Mouse (Mus musculus) lung, embryonic 16.5 days (tissue): ENCODE data around the gene Tpm3. TPM values are rescaled to one million over a fixed set of nuclear protein-coding genes. Genes with fewer than 3 reads are reported as not detected.
A peak's percentile ranks its signal among the peaks of the same experiment; 100 is the strongest.

Experiments used
- ATAC-seq: fragments of 200-750 bp; cut with Nextera tagmentation; 2 replicates; pipeline ENCODE4 v1.8.0; 2017; ENCODE audit warnings: low read depth, mild to moderate bottlenecking, moderate library complexity
- H3K27ac ChIP-seq: fragments of 300-500 bp; sonication (generic); 2 replicates; pipeline ENCODE4 v1.5.1; 2014; ENCODE audit warnings: mild to moderate bottlenecking, control low read depth, low read length
- H3K27me3 ChIP-seq: fragments of 300-500 bp; sonication (generic); 2 replicates; pipeline ENCODE4 v1.6.1; 2014; ENCODE audit warnings: low read depth, low read length, mixed read lengths; ENCODE audit not compliant: control insufficient read depth, insufficient read depth
- H3K36me3 ChIP-seq: fragments of 300-500 bp; sonication (generic); 2 replicates; pipeline ENCODE4 v1.6.1; 2014; ENCODE audit warnings: low read length; ENCODE audit not compliant: control insufficient read depth, insufficient read depth
- H3K4me1 ChIP-seq: fragments of 300-500 bp; sonication (generic); replicated peaks from 2 replicates; pipeline ENCODE4 v1.6.1; 2014; ENCODE audit warnings: low read length, mixed read lengths; ENCODE audit not compliant: control insufficient read depth, insufficient read depth
- H3K4me2 ChIP-seq: fragments of 300-500 bp; sonication (generic); 2 replicates; pipeline ENCODE4 v1.6.1; 2014; ENCODE audit warnings: low read depth, low read length, control low read depth
- H3K4me3 ChIP-seq: fragments of 300-500 bp; sonication (generic); 2 replicates; pipeline ENCODE4 v1.5.1; 2014; ENCODE audit warnings: mild to moderate bottlenecking, low read length, control low read depth
- H3K9ac ChIP-seq: fragments of 300-500 bp; sonication (generic); 2 replicates; pipeline ENCODE4 v1.6.1; 2014; ENCODE audit warnings: low read length, control low read depth
- H3K9me3 ChIP-seq: fragments of 300-500 bp; sonication (generic); 2 replicates; pipeline ENCODE4 v1.6.1; 2016; ENCODE audit warnings: low read length; ENCODE audit not compliant: control insufficient read depth
- WGBS: fragments of 180-500 bp; shearing (Covaris S2); extraction: QIAGEN DNeasy Blood & Tissue Kit; methylation state at CpG from one replicate; pipeline ENCODE4 v1.1.7; 2014; 5-methylcytosine and 5-hydroxymethylcytosine counted together
- polyA plus RNA-seq: library from polyadenylated mRNA; unstranded; fragments of >200 nt; fragmentation: Nextera tagmentation; extraction: Ambion mirVana; gene quantifications from 2 replicates; pipeline ENCODE4 v1.2.1, GENCODE M21; 2015

The Tpm3 gene
- polyA plus RNA-seq, 1 experiment from 2014 or later: 695 TPM

DNA sequence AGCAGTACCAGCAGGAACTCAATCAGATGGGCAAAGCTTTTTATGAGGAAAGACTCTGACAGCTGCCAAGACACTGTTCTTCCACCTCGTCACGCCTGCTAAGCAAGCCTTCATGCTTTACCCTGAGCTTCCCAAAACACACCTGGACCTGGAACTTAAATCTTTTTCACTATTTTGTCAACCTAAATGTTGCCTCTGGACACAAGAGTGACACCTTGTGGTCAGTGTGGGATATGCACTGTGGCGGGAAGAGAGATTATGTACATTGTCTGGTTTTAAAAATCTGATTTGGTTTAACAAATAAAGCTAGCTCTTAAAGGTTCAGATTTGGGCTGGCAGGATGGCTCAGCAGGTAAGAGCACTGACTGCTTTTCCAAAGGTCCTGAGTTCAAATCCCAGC lies 6.9 kb upstream of the Tpm3 start:
- ATAC-seq: no peak
- Histone ChIP-seq H3K4me2 (no peak overlapping the region), H3K27me3 (no peaks in the 10 kb centered on the region), H3K9me3 (no peaks in the 10 kb centered on the region), H3K36me3 (peaks cover 14% of the 10 kb centered on the region), H3K27ac (no peak overlapping the region), H3K9ac (no peak overlapping the region), H3K4me1 (no peaks in the 10 kb centered on the region), H3K4me3 (no peak overlapping the region)
- WGBS: 49% methylated on average over 3 of the region's 3 CpGs

DNA sequence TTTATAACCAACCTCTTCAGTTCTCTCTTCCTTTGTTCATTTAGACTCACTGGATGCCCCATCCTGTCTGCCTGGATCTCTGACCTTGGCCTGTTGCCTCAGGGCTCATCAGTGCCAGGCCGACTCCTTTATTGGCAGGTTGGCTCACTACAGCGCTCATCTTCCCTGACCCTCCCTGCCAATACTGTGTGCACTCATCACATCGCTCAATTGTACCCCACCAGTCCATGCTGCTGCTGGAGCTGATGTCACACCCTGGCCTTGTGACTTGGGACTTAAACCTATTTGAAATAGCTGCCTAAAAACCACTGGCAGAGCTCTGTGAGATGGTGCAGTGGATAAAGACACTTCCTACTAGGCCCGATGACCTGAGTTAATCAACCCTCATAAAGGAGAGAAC lies 4.6 kb upstream of the Tpm3 start:
- ATAC-seq: no peak
- 85% methylated on average over 4 of the region's 4 CpGs for WGBS
- H3K27ac ChIP-seq: no peak overlapping the region
- no peak overlapping the region for H3K9ac ChIP-seq
- H3K4me1 ChIP-seq: no peaks in the 10 kb centered on the region
- H3K27me3 ChIP-seq: no peaks in the 10 kb centered on the region
- H3K4me2 ChIP-seq: no peak overlapping the region
- no peaks in the 10 kb centered on the region for H3K9me3 ChIP-seq
- peaks cover 4% of the 10 kb centered on the region; the same call in 1 of the 2 replicates for H3K36me3 ChIP-seq
- H3K4me3 ChIP-seq: no peak overlapping the region

DNA sequence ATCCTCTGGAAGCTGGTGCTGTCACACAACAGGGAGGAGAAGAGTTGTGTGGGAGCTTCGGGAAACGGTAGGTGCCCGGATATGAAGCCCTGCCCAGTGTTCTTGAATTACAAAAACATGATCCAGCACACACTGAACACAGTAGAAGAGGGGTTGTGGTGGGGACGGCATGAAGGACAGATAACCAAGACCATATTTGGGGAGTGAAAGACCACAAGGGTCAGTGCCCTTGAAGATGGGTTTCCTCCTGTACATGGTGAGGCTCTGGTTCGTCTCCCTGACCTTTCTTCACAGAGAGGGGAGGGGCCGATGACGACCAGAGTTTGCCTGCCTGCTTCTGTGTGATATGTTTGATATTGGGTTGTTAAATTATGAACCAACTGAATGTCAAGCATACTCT lies 2.8 kb upstream of the Tpm3 start:
- Histone ChIP-seq H3K4me1 (no peaks in the 10 kb centered on the region), H3K27ac (no peak overlapping the region), H3K27me3 (no peaks in the 10 kb centered on the region), H3K4me3 (no peak overlapping the region), H3K9me3 (no peaks in the 10 kb centered on the region), H3K4me2 (no peak overlapping the region), H3K36me3 (no peaks in the 10 kb centered on the region), H3K9ac (no peak overlapping the region)
- WGBS: 66% methylated on average over 7 of the region's 7 CpGs
- ATAC-seq: no peak

DNA sequence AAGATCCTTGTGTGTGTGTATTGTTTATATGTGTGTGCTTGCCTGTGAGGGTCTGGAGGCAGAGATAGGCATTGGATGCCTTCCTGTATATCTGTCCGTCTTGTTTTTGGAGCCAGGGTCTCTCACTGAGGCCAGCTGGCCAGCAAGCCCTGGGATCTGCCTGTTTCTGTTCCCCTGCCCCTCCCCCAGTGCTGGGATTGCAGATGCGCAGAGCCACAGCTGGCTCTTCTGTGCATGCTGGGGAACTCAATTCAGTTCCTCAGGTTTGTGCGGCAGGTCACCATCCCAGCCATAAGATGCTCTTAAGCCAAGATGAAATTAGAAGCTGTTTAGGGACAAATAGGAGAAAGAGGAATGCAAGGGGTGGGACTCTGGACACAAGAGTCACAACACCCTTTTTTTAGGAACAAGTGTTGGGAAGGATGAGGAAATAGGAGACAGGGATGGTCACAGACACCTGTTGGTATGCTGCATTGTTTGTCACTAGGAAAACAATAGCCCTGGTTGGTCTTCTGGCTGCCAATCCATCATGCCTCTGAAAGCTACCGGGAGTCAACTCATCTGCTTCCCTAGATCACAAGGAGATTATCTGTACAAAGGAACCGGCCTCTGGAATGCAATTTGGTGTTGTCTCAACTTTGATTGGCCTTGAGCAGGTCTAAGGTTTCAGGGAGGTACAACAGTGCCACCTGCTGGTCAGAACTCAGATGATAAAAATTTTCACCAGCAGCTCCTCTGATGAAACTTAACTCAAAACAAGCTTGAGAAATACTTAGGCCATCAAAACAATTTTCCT lies 4.7 kb downstream of the Tpm3 start:
- H3K27ac ChIP-seq: no peak overlapping the region
- ATAC-seq: no peak
- H3K9me3 ChIP-seq: no peaks in the 10 kb centered on the region
- H3K9ac ChIP-seq: peak overlapping the region; percentile 31; the same call in 1 of the 2 replicates
- H3K4me2 ChIP-seq: no peak overlapping the region
- H3K4me3 ChIP-seq: no peak overlapping the region
- H3K36me3 ChIP-seq: no peaks in the 10 kb centered on the region
- no peaks in the 10 kb centered on the region for H3K27me3 ChIP-seq
- peaks cover 16% of the 10 kb centered on the region for H3K4me1 ChIP-seq
- 11% methylated on average over 5 of the region's 5 CpGs for WGBS

DNA sequence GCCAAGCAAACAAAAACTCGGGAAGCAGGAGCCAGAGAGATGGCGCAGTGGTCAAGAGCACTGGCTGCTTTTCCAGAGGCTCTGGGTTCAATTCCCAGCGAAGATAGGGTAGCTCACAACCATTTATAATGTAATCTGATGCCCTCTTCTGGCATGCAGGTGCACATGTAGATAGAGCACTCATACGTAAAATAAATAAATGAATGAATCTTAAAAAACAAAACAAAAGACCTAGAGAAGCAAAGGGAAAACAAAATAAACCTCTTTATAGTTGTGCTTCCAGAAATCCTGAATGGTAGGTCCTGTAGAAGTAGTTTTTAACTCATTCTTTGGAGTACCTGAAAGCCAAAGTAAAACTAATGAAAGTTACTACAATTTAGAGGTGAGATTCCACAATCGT lies 5.8 kb downstream of the Tpm3 start:
- Histone ChIP-seq H3K4me2 (no peak overlapping the region), H3K27ac (no peak overlapping the region), H3K9me3 (no peaks in the 10 kb centered on the region), H3K36me3 (no peaks in the 10 kb centered on the region), H3K4me1 (peaks cover 24% of the 10 kb centered on the region), H3K27me3 (no peaks in the 10 kb centered on the region), H3K9ac (no peak overlapping the region), H3K4me3 (no peak overlapping the region)
- no peak for ATAC-seq
- 42% methylated on average over 5 of the region's 5 CpGs for WGBS

DNA sequence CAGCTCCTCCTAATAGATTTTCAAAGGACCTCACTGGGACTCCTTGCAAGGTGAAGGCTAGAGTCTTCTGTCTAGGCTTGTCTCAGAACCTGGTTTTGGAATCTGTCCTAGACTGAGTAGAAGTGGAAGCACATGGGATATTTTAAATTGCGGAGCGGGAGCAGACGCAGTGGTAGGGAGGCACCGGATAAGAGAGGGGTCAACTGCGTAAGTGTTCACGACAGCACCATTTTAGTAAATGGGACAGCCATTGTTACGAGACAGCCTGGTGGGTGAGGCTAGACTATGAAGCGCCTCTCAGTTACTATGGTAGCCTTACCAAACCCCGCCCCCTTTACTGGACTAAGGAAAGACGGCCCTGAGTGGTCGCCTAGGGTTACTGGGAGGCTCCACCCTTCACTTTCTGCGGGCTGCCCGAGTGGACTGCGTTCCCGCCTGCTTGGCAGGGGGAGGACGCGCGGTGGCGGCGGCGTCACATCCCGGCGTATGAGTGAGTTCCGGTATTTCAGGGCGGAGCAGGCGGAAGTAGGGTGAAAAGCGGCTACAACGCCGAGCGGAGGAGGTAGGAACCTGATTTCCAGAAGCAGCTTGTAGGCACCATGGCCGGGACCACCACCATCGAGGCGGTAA lies 6.8 kb downstream of the Tpm3 start:
- Histone ChIP-seq H3K4me3 (peak overlapping the region; percentile 88), H3K9me3 (no peaks in the 10 kb centered on the region), H3K4me2 (peak overlapping the region; percentile 68), H3K27me3 (no peaks in the 10 kb centered on the region), H3K9ac (peak overlapping the region; percentile 90), H3K36me3 (no peaks in the 10 kb centered on the region), H3K27ac (peak overlapping the region; percentile 99), H3K4me1 (peaks cover 34% of the 10 kb centered on the region)
- ATAC-seq: peak; percentile 95
- under 1% methylated on average over 33 of the region's 33 CpGs for WGBS

DNA sequence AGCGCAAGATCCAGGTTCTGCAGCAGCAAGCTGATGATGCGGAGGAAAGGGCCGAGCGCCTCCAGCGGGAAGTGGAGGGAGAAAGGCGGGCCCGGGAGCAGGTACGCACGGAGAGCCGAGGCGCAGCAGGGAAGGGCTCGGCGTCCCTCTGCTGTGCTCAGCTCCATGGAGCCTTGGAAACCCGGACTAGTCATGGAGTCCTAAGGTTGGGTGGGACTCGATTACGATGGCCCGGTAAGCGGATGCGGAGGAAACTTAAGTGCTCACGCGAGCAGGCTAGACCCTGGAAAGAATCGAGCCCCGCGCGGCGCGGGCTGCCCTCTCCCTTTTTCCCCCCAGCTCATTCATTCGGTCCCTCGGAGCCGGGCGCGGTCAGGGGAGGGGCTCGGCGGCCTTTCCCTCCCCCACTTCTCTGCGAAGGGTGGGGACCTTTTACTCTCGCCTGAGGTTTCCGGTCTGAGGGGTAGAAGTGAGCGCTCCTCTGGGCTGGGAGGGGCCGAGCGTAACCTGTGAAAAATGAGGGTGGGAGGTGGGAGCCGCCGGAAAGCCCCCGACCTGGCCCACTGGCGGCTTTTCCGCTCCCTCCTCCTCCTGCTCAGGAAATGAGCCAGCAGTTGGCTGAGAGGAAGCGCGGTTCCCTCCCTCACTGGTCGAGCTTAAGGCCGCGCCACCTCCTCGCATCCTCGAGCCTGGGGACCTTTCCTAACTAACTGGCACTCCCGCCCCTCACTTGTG lies 7.5 kb downstream of the Tpm3 start:
- no peaks in the 10 kb centered on the region for H3K27me3 ChIP-seq
- H3K27ac ChIP-seq: peak overlapping the region; percentile 99
- H3K36me3 ChIP-seq: no peaks in the 10 kb centered on the region
- peak overlapping the region; percentile 88 for H3K4me3 ChIP-seq
- H3K4me2 ChIP-seq: peak overlapping the region; percentile 68
- under 1% methylated on average over 46 of the region's 53 CpGs for WGBS
- H3K9ac ChIP-seq: peak overlapping the region; percentile 90
- ATAC-seq: peak; percentile 65
- H3K4me1 ChIP-seq: peaks cover 41% of the 10 kb centered on the region
- H3K9me3 ChIP-seq: no peaks in the 10 kb centered on the region

DNA sequence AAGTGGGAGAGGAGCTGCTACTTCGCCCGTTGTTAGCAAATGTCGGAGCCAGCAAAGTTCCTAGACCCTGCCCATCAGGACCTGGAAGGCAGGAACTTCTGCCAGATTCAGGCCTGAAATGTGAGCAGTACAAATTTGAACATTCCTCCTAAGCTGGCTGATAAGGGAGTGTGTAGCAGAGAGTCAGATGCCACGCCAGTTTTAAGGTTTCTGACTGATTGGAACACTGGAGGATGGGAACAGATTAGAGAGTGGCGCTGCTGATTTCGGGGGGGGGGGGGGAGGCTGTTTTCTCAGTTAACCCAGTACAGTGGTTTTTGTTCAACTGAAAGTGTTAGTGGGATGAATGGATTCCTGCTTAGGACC lies 8.0 kb downstream of the Tpm3 start:
- Histone ChIP-seq H3K4me3 (peak overlapping the region; percentile 88), H3K9me3 (no peaks in the 10 kb centered on the region), H3K36me3 (no peaks in the 10 kb centered on the region; the same call in 1 of the 2 replicates), H3K27ac (peak overlapping the region; percentile 99), H3K27me3 (no peaks in the 10 kb centered on the region), H3K4me2 (peak overlapping the region; percentile 68), H3K4me1 (peaks cover 46% of the 10 kb centered on the region), H3K9ac (peak overlapping the region; percentile 90)
- ATAC-seq: peak; percentile 0; the same call in 1 of the 2 replicates
- 2% methylated on average over 6 of the region's 6 CpGs for WGBS
